Mouse (Mus musculus) olfactory bulb, adult 2 months (tissue): ENCODE data around the gene Ces2a.

Source experiments
- CTCF ChIP-seq: fragments of 200-500 bp; IDR thresholded peaks from 2 replicates; pipeline ENCODE4 v1.5.1; 2012; ENCODE audit warnings: low read depth, mild to moderate bottlenecking, low read length, moderate library complexity; ENCODE audit not compliant: insufficient read depth
- POLR2A ChIP-seq: fragments of 200-500 bp; IDR thresholded peaks from 2 replicates; pipeline ENCODE4 v1.6.1; 2012; ENCODE audit warnings: mild to moderate bottlenecking, low read depth, low read length, moderate library complexity; ENCODE audit not compliant: insufficient read depth

GRCm38 (mm10) chr8:104766485-104766884, 32.7 kb downstream of the Ces2a start:
- TF ChIP-seq CTCF (no peak), POLR2A (no peak)
